Mouse (Mus musculus) thymus, postnatal 36 days (tissue): ENCODE measurements around the gene Appl2.

Source experiments
- DNase-seq, 2 experiments: peaks; one replicate each; pipeline ENCODE4 v3.0.0; 2022; ENCODE audit warnings: mixed read lengths in 2 of 2

Appl2 gene

DNA sequence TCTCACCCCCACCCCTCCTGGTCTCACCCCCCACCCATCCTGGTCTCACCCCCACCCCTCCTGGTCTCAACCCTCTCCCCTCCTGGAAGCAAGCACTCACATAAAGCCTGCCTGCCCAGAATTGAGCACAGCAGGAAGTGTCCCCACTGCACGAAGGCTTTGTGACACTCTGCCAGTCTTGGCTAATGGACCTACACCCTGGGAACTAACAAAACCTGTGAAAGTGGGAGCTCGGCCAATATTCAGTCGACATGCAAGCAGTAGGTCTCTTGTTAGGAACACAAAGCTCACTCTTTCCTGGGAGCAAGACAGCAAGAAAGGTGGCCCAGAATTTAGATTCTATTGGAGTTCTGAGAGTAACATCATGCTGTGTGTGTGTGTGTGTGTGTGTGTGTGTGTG, 17.6 kb downstream of the Appl2 start:
- no peak for DNase-seq

DNA sequence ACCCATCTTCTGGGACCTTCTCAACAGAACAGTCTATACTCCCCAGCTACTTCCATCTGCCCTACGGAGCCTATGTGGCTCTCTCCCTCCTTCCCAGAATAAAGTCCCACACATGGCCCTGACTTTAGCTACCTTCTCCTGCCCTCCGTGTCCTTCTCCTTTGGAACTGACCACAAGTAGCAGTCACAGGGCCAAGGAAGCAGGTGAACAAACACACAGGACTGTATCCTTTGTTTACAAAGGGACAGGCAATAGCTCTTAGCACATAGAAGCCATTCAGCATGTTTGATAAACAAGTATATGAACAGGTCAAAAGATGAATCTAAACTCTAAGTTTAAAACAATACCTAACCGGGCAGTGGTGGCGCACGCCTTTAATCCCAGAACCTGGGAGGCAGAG, 18.7 kb downstream of the Appl2 start:
- no peak for DNase-seq

DNA sequence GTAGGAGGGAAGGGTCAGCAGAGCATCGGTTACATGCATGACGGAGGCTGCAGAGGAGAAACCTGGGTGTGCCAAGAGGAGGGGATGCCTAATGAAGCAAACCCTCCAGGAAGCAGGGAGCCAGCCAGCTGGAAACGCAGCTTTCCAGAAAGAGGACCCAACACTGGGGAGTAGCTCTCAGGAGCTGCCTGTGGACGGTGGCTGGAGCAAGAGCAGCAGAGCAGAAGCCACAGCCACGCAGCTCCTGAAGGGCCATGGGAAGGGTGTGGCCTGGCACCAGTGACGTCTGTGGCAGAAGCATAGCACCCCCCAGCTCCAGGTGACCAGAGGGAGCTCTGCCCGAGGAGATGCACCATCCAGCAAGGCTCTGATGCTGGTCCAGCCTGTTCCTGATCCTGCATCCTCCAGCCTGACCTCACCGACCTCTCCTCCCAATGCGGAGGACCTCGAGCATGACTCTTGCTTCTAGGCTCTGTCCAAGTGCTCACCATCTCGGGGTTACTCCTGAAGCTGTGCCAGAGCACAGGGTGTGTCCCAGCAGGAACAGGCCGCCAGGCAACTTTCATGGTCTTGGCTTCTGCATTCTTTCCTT, 19.3 kb downstream of the Appl2 start:
- DNase-seq = no peak

DNA sequence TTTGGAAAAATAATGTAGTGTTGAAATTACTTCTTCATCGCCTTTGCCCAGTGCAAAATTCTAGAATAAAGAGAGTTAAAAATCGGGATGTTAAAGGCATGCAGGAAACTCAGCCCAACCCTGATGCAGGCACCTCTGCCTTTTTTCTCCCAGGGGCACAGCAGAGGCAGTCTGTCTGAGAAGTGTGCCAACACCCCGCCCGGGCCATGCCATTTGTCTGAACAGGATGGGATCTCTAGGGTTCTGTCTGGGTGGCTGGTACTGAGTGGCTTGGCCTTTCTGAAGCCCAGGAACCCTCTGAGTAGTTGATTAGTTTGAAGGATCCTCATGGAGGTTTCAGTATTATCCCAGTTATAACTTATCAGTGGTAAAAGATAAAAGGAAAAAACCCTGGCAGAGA, 20.3 kb downstream of the Appl2 start:
- no peak for DNase-seq

DNA sequence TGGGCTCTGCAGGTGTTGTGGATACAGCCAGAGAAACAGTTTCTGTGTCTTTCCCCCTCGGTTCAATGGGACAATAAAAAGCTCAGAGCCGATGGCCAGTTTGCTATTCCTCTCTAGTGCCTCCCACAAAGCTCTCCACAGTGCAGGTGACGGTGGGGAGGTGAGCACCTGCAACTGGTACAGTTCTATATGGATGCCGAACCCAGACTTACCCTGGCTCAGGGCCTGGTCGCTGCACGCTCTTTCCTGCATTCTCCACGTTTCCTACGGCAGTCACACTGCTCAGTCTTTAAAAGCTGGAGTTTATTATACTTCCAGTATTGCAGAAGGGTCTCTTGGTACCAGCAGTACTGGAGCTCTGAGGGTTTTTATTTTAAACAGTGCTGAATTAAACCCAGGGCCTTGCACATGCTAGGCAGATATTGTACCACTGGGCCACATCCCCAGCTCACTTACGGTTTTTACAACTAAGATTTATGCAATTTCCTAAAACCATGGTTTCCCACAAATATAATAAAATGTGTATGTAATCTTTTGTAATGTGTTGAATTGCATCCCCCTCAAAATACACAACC, 21.3 kb downstream of the Appl2 start:
- DNase-seq = no peak

DNA sequence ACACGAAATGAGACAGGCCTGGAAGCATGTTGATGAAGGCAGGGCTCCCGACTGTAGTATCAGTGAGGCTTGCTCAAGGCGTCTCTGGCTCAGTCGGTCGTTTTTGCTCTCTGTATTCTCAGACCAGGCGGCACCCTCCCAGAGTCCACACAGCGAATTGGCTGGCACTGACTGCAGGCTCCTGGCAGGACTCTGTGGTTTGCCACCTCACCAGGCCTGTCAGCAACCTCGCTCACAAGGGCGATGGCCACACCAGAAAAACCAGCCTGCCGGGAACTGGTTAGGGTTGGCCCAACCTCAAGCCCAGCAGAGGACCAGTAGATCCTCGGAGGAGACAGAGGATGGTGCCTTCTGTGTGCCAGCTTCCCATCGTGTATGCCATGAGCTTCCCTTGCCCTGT, 23.7 kb downstream of the Appl2 start:
- no peak for DNase-seq

DNA sequence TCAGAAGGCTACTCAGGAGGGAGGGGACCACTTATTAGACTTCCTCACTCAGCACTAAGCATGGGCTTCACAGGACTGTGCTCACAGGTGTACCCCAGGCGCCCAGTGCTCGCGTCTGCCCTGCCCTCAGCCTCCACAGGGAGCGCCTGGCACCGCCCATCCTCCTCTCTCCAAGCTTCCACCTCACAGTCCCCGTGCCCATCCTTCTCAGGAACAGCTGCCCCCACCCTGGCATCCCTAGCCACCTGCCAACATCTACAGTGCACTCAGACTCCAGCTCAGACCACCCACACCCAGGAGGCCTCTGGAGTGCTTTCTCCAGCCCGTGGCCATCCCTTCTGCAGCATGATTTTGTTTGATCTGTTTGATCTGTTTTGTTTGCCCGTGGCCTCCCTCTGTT, 24.5 kb downstream of the Appl2 start:
- no peak for DNase-seq

DNA sequence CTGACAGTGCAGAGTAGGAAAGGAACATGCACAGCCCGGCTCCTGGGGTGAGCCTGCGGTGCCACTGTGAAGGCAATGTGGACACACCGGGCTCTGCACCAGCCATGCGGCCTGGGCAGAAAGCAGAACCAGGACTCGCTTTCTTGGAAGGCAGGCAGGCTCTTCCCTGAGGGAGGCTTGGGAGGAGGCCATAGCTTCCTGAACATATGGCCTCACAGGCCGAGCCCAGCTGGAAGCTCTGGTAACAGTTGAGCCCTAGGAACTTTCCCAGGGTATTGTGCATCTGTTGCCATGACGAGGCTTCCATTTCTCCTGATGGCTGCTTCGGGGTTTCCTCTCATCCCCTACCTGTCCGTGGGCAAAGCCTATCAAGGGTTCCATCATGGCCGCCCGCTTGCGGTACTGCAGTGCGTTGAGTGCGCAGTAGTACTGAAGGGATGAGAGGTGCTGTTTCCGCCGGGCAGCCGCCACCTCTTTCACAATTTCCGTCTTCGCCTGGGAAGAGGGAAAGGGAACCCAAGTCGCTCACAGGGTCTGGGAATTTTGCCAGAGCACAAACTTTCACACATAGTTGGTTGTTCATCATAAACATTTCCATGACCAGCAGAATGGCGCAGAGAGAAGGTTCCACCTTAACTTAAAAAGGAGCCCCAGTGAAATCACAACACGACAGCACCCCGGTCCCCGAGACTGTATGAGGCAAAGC, 28.0 kb downstream of the Appl2 start:
- DNase-seq = no peak

DNA sequence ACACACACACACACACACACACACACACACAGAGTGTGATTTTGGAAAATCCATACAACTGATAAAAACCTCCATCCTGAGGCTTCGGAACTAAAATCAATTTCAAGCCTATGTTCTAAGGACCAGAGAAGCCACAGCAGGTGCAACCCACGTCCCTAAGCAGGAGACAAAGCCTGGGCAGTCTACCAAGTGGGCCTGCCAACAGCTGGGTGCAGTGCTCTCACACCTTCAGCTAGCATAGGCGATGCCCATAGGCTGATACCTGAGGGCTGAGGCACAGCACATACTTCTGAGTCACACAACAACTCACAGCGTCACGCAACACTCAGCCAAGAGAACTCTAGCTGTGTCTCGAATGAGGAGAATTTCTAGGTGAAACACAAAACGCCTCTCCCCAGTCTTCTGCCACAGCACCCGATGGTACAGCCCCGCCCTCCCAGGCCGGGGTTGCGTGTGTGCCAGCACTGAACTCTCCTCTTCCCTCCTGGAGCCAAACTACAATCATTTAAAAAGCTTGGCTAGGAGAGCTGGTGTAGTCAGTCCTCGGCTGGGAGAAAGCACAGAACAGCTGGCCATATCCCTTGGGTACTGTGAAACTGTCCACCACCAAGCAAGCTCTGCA, 29.6 kb downstream of the Appl2 start:
- no peak for DNase-seq

DNA sequence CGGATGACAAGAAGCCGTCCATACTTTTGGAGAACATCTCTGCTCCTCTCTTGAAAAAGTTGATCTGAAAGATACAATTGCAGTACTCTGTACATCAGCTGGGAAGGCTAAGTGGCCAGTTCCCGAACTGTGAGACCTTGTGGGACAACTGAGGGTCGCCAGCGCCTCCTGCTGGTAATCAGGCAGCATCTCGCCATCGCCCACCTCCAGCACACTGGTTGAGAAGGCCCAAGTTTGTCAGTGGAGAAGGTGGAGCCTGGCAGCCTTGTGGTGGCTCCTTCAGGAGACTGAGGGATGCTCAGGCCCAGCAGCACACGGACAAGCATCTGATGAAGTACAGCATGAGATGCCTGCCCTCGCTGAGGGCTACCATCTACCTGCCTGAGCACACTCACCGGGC, 31.2 kb downstream of the Appl2 start:
- DNase-seq = peak; percentile 36 to 39

DNA sequence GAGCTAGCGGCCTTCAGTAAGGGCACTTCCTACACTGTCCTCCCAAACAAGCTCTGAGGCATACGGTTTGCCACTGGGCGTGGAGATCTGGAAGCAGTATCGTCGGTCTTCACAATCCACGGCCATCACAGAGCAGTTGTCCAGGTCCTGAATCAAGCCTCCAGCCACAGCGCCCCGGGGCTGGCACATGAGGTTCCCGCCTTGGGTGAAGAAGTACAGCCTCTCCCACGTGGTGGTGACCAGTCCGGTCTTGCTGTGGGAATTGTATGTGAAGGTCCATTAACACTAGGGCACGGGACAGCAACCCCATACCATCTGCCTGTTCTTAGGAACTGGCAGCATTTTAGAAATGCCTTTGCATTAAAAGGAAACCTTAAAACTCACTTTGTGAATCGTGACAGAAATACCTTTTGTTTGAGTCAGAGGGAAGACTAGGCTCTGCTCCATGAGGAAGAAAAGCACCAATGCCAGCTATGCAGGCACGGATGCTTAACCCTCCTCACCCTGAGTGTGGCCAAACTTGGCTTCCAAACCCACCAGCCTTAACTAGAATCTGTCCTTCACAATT, 35.8 kb downstream of the Appl2 start:
- DNase-seq = no peak

DNA sequence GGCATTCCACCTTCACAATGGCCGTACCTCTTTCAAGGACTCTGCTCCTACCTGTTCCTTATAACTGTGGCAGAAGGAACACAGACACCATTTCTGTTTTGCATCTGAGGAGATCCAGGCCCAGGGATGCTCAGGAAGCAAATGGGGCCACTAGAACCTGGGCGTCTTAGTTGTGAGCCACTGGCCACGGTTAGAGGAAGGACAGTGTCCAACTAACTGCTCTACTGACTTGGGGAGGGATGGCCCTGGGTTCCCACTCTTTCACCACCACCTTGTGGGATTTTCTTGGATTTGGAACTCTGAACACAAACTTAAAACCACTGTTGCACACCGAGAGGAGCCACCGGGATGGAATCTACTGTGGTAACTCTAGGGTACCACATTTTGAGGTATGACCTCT, 36.7 kb downstream of the Appl2 start:
- DNase-seq = no peak

DNA sequence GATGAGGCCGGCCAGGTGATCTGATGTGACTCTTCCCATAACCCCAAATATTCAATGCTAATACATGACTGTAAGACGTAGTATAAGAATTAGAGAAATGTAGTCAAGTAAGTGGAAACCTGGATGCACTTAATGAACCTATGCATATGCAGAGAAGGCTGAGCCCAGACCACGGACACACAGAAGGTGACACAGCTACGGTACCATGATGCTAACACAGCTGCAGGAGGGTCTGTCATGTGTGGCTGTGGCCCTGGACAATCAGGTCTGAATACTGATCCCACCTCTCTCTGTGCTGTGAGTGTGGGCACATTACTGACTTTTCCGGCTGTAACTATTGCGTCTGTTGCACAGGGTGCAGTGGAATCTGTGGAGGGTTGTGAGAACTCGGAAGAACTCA, 38.0 kb downstream of the Appl2 start:
- DNase-seq = no peak

DNA sequence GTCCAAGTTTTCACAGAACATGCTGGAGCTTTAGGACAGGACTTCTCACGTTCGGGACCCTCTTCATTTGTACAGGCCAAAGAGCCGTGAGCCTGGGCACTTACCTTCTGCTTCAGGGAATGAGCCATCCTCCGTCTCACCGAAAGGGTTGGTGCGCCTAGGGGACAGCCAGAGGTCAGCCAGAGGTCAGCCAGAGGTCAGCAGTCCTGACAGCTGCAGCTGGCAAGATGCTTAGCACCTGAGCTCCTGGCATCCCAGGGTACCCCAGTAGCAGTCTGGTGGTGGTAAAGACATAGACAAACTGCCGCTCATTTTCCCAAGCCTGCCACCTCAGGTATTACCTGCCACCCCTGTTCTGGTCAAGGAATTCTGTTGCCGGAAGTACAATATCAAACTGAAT, 39.9 kb downstream of the Appl2 start:
- DNase-seq = no peak

DNA sequence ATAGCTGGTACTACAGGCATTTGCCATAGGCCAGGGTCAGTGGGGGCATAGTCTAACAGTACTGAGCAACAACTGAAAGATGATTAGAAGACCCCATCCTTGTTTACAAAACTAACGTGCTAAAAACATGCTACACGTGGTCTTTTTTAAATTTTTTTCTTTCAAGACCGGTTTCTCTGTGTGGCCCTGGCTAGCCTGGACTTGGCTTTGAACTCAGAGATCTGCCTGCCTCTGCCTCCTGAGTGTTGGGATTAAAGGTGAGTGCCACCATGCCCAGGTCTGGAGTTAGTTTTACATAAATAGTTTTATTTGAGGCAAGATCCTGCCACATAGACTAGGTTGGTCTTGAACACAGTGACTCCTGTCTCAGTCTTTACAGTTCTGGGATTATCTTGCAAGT, 41.4 kb downstream of the Appl2 start:
- DNase-seq = no peak

DNA sequence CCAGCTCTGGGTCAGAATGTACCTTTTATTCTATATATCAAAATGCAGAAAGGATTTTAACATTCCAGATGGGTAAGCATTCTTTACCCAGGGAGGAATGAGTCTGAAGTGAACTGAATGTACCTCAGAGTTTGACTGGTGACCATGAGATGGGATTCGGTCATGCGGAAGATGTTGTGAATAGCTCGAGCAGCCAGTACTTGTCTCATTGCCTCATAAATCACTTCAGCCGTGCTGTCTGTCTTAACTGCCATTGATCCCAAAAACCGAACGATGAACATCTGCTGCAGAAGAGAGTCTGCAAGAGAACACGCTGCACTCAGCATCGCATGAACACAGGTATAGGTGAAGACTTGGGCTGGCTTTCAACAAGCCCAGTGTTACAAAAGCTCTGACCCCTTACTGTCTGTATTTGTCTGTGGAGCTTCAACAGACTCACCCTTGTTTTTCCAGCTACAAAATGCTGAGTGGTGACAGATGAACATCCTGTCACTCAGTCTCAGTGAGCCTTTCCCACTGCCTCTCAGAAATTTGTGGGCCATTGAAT, 42.8 kb downstream of the Appl2 start:
- DNase-seq = no peak

DNA sequence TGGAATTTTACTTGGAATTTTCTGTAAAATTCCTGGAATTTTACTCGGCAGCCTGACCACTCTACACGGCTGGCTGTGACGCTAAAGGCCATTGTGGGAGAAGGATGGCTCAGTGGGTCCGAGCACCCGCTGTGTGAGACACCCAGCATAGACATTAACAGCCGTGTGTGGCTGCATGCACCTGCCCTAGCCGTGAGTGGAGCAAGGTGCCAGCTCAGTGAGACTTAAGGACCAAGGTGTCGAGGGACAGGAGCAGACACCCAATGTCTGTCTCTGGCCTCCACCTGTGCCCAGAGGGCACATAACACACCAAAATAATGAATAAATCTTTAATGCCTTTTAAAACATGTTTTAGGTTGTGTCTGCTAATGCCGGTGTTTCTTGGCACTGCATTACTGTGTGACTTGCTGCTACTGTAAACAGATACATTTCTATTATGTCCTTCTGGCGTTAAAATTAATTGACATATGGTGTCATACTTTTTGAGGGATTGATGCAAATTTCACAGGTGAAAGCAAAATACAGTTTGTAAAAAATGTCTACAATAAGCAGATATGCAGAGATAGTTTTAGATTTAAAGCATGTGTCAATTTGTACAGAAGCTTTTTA, 44.5 kb downstream of the Appl2 start:
- DNase-seq = no peak

DNA sequence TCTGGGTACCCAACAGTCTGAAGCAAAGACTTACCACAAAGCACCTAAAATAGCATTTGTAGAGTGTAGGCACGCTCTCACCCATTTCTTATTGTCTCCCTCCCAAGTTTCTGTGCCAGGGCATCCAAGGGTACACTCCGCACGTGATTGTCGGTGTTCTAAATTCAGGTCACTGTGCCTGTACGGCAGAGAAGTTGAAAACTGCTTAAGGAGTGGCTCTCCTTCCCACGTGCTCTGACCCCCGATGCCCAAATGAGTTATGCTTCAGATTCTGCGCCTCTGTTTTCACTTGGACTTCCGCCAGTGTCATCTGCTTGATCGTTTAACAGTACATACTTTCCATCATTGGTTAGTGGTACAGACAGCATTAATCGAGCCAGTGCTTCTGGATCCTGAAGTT, 47.9 kb downstream of the Appl2 start:
- DNase-seq = no peak

DNA sequence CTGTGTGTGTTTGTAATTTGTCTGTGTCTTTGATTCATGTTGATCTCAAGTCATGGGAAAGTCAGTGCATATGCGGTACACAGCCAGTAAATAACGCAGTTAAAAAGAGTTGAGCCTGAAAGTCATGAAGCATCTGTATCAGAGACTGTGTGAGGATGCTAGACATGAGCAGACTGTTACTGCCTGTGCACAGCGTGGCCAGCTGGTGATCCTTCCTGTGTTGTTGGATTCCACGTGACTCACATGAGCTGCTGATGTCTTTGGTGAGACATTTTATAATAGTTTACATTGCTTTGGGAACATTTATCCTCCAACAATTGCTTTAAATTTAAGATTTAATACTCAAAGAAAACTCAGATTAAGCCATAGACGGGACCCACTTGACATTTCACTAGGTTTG, 54.0 kb downstream of the Appl2 start:
- DNase-seq = no peak

DNA sequence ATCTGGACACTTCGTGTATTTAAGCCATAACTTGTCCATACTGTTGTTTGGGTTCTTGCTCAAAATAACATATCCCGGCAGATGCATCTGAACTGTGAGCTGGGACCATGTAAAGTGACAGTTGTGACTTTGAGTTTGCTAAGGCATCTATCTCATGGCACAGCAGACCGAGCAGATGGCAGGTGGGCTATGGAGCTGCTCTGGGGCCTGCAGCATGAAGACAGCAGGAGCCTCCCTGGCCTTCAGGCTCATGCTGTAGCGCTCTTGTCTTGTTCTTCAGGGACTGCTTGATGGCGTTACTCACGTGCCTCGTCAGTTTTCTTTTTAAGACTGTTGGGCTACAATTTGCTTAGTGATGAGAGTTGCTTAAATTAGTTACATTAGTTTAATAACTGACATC, 55.9 kb downstream of the Appl2 start:
- no peak for DNase-seq

DNA sequence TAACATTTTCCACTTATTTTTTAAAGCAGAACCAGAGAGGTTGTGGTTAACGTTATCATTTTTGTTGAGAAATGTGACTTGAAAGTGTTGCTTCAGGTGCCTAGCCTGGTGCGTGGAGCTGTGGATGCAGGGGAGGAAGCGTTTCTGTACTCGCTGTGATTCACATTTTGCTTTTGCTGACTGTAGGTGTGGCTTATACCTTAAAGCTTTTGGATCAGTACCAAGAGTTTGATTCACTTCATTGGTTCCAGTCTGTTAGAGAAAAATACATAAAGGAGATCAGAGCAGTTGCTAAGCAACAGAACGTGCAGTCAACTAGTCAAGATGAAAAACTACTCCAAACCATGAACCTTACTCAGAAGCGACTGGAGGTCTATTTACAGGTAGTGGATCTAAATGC, 57.7 kb downstream of the Appl2 start:
- no peak for DNase-seq

DNA sequence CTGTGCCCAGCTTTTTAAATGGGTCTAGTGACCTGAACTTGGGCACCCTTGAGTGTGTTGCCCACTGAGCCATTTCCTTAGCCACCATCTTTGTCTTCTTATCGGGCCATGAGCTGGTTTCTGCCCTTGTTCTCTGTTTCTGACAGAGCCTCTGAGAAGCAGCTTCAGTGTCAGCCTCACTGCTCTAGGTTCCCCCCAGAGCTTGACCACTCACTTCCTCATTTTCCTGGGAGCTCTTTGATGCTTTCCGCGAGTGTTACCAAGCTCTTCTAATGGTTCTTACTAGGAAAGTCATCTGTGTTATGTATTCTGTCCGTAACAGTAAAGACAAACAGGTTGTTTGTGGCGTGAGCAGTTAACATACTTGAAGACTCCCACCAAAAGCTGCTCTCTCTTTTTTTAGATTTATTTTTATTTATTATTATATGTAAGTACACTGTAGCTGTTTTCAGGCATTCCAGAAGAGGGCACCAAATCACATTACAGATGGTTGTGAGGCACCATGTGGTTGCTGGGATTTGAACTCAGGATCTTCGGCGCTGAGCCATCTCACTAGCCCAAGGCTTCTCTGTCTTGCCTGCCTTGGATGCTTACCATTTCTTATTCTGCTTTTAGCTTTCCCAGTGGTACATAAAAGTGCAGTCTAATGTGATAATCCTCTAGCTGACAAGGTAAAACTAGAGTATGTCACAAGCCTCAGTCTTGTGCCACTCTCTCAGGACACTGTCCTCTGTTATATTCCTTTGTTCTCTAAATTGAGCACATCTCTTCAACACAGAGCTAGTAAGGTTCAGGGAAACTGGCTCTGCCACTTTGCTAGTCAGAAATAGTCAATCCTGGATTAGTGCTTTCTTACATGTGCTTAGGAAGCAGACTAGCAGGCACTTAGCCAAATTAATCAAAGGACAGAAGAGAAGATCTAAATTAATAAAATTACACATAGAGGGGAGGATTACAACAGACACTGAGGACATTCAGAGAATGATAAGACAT, 82.8 kb downstream of the Appl2 start:
- DNase-seq = no peak
